Mouse (Mus musculus) lung, postnatal 0 days (tissue): ENCODE results near the gene Atpaf2.
"Not testable (repeated sequence)": the region's sequence is repeated elsewhere in the genome, so short reads cannot be mapped to it uniquely, and the experiment has no call there.

ENCODE experiments used
- CTCF ChIP-seq: IDR thresholded peaks from 2 replicates; pipeline ENCODE4 v1.5.1; 2016; ENCODE audit warnings: antibody characterized with exemption, mild to moderate bottlenecking
- EP300 ChIP-seq: IDR thresholded peaks from 2 replicates; pipeline ENCODE4 v1.6.1; 2016; ENCODE audit warnings: antibody characterized with exemption, mild to moderate bottlenecking, control low read depth

GRCm38 (mm10) chr11:60439621-60440020 lies 21.4 kb upstream of the Atpaf2 start:
- not testable (repeated sequence) for TF ChIP-seq CTCF, EP300
